Mouse (Mus musculus) kidney, embryonic 16.5 days (tissue): ENCODE measurements around the gene Mrpl19. TPM values are rescaled to one million over a fixed set of nuclear protein-coding genes. Genes with fewer than 3 reads are reported as not detected.

Experiments
- ATAC-seq: fragments of 200-750 bp; cut with Nextera tagmentation; 2 replicates; pipeline ENCODE4 v1.8.0; 2017; ENCODE audit warnings: moderate TSS enrichment; ENCODE audit not compliant: low FRiP score, low TSS enrichment
- H3K27ac ChIP-seq: fragments of 300-500 bp; sonication (generic); 2 replicates; pipeline ENCODE4 v1.5.1; 2014; ENCODE audit warnings: low read length
- H3K27me3 ChIP-seq: fragments of 300-500 bp; sonication (generic); 2 replicates; pipeline ENCODE4 v1.6.1; 2014; ENCODE audit warnings: low read length, control low read depth, mixed read lengths; ENCODE audit not compliant: insufficient read depth
- H3K36me3 ChIP-seq: fragments of 300-500 bp; sonication (generic); 2 replicates; pipeline ENCODE4 v1.6.1; 2014; ENCODE audit warnings: low read length, control low read depth, mixed read lengths; ENCODE audit not compliant: insufficient read depth
- H3K4me1 ChIP-seq: fragments of 300-500 bp; sonication (generic); 2 replicates; pipeline ENCODE4 v1.6.1; 2014; ENCODE audit warnings: low read length, control low read depth, mixed read lengths; ENCODE audit not compliant: insufficient read depth
- H3K4me2 ChIP-seq: fragments of 300-500 bp; sonication (generic); replicated peaks from 2 replicates; pipeline ENCODE4 v1.6.1; 2014; ENCODE audit warnings: low read depth, low read length
- H3K4me3 ChIP-seq: fragments of 300-500 bp; sonication (generic); 2 replicates; pipeline ENCODE4 v1.5.1; 2014; ENCODE audit warnings: mild to moderate bottlenecking, low read length
- H3K9ac ChIP-seq: fragments of 300-500 bp; sonication (generic); replicated peaks from 2 replicates; pipeline ENCODE4 v1.6.1; 2014; ENCODE audit warnings: low read length
- H3K9me3 ChIP-seq: fragments of 300-500 bp; sonication (generic); 2 replicates; pipeline ENCODE4 v1.6.1; 2016; ENCODE audit warnings: low read length, control low read depth
- WGBS: fragments of 180-500 bp; shearing (Covaris S2); extraction: QIAGEN DNeasy Blood & Tissue Kit; methylation state at CpG from one replicate; pipeline ENCODE4 v1.1.7; 2014; 5-methylcytosine and 5-hydroxymethylcytosine counted together
- polyA plus RNA-seq: library from polyadenylated mRNA; unstranded; fragments of >200 nt; fragmentation: Nextera tagmentation; extraction: Ambion mirVana; gene quantifications from 2 replicates; pipeline ENCODE4 v1.2.1, GENCODE M21; 2015

The Mrpl19 gene
- 49.2 and 57.1 TPM in 2 replicates for polyA plus RNA-seq

GRCm38 (mm10) chr6:81965296-81966067 is at the start of gene Mrpl19:
Gene Mrpl19, minus strand, starts transcription at chr6:81965958.
- H3K9ac ChIP-seq = peak within 1 kb of the TSS; percentile 93
- H3K9me3 ChIP-seq = no peaks in the 10 kb centered on the region
- no peaks in the 10 kb centered on the region for H3K27me3 ChIP-seq
- H3K4me1 ChIP-seq = peaks cover 9% of the 10 kb centered on the region
- peak within 1 kb of the TSS; percentile 68; the same call in 1 of the 2 replicates for H3K27ac ChIP-seq
- H3K4me3 ChIP-seq = peak within 1 kb of the TSS; percentile 97
- peak; percentile 97 for ATAC-seq
- H3K36me3 ChIP-seq = peaks cover 32% of the 10 kb centered on the region
- peak within 1 kb of the TSS; percentile 78 for H3K4me2 ChIP-seq
- WGBS = under 1% methylated on average over 44 of the region's 44 CpGs

- H3K4me2 ChIP-seq = no peak overlapping the region
- no peaks in the 10 kb centered on the region for H3K4me1 ChIP-seq
Observed at GRCm38 (mm10) chr6:82012392-82012791, 46.6 kb upstream of the Mrpl19 start.

GRCm38 (mm10) chr6:81990049-81990810 is 24.5 kb upstream of the Mrpl19 start:
- Histone ChIP-seq H3K4me2 (peak overlapping the region; percentile 16; the same call in 1 of the 2 replicates), H3K4me3 (no peak overlapping the region), H3K27ac (peak overlapping the region; percentile 53), H3K9ac (peak overlapping the region; percentile 40; the same call in 1 of the 2 replicates), H3K36me3 (no peaks in the 10 kb centered on the region), H3K9me3 (no peaks in the 10 kb centered on the region), H3K27me3 (no peaks in the 10 kb centered on the region), H3K4me1 (peaks cover 29% of the 10 kb centered on the region)
- no peak for ATAC-seq
- WGBS = 30% methylated on average over 20 of the region's 20 CpGs

More at GRCm38 (mm10) chr6:82012392-82012791, 46.6 kb upstream of the Mrpl19 start:
- Histone ChIP-seq H3K9me3 (no peaks in the 10 kb centered on the region), H3K36me3 (no peaks in the 10 kb centered on the region), H3K9ac (no peak overlapping the region), H3K27ac (no peak overlapping the region), H3K4me3 (no peak overlapping the region), H3K27me3 (no peaks in the 10 kb centered on the region)
- WGBS = 65% methylated on average over 1 of the region's 1 CpGs
- no peak for ATAC-seq

GRCm38 (mm10) chr6:81988341-81988740 is 22.6 kb upstream of the Mrpl19 start:
- Histone ChIP-seq H3K4me1 (peaks cover 29% of the 10 kb centered on the region), H3K27me3 (no peaks in the 10 kb centered on the region), H3K9ac (no peak overlapping the region), H3K4me3 (no peak overlapping the region), H3K4me2 (no peak overlapping the region), H3K9me3 (no peaks in the 10 kb centered on the region), H3K27ac (no peak overlapping the region; the same call in 1 of the 2 replicates), H3K36me3 (no peaks in the 10 kb centered on the region)
- no peak for ATAC-seq
- WGBS = 93% methylated on average over 5 of the region's 5 CpGs

GRCm38 (mm10) chr6:81987580-81987979 is 21.8 kb upstream of the Mrpl19 start:
- H3K9me3 ChIP-seq = no peaks in the 10 kb centered on the region
- H3K4me1 ChIP-seq = peaks cover 29% of the 10 kb centered on the region
- no peaks in the 10 kb centered on the region for H3K27me3 ChIP-seq
- peak overlapping the region; percentile 44 for H3K9ac ChIP-seq
- peak overlapping the region; percentile 79 for H3K27ac ChIP-seq
- WGBS = 26% methylated on average over 3 of the region's 3 CpGs
- no peaks in the 10 kb centered on the region for H3K36me3 ChIP-seq
- peak; percentile 39 for ATAC-seq
- H3K4me2 ChIP-seq = no peak overlapping the region
- no peak overlapping the region for H3K4me3 ChIP-seq

- Histone ChIP-seq H3K27ac (peak overlapping the region; percentile 79), H3K9ac (peak overlapping the region; percentile 44)
- peak; percentile 84 for ATAC-seq
Observed at GRCm38 (mm10) chr6:81987010-81987409, 21.3 kb upstream of the Mrpl19 start.

GRCm38 (mm10) chr6:81986599-81986998 is 20.8 kb upstream of the Mrpl19 start:
- H3K4me3 ChIP-seq = no peak overlapping the region
- no peaks in the 10 kb centered on the region for H3K36me3 ChIP-seq
- ATAC-seq = peak; percentile 2; the same call in 1 of the 2 replicates
- H3K27me3 ChIP-seq = no peaks in the 10 kb centered on the region
- H3K4me1 ChIP-seq = peaks cover 29% of the 10 kb centered on the region
- no peak overlapping the region for H3K27ac ChIP-seq
- H3K9me3 ChIP-seq = no peaks in the 10 kb centered on the region
- no peak overlapping the region for H3K4me2 ChIP-seq
- 34% methylated on average over 5 of the region's 5 CpGs for WGBS
- no peak overlapping the region for H3K9ac ChIP-seq

More at GRCm38 (mm10) chr6:81987010-81987409, 21.3 kb upstream of the Mrpl19 start:
- Histone ChIP-seq H3K4me2 (no peak overlapping the region), H3K9me3 (no peaks in the 10 kb centered on the region), H3K27me3 (no peaks in the 10 kb centered on the region), H3K4me1 (peaks cover 29% of the 10 kb centered on the region), H3K36me3 (no peaks in the 10 kb centered on the region), H3K4me3 (no peak overlapping the region)
- WGBS = under 1% methylated on average over 9 of the region's 9 CpGs

- no peaks in the 10 kb centered on the region for H3K27me3 ChIP-seq
- H3K9me3 ChIP-seq = no peaks in the 10 kb centered on the region
- ATAC-seq = no peak
- no peaks in the 10 kb centered on the region for H3K36me3 ChIP-seq
- no peak overlapping the region for H3K4me2 ChIP-seq
- H3K9ac ChIP-seq = no peak overlapping the region
- 90% methylated on average over 8 of the region's 8 CpGs for WGBS
- H3K4me3 ChIP-seq = no peak overlapping the region
- H3K4me1 ChIP-seq = peaks cover 29% of the 10 kb centered on the region
- no peak overlapping the region for H3K27ac ChIP-seq
Observed at GRCm38 (mm10) chr6:81986171-81986570, 20.4 kb upstream of the Mrpl19 start.

- H3K27ac ChIP-seq = no peak overlapping the region
- no peak for ATAC-seq
- H3K4me1 ChIP-seq = no peaks in the 10 kb centered on the region
- H3K9me3 ChIP-seq = no peaks in the 10 kb centered on the region
- H3K4me2 ChIP-seq = no peak overlapping the region
- H3K36me3 ChIP-seq = no peaks in the 10 kb centered on the region
- WGBS = 85% methylated on average over 4 of the region's 4 CpGs
- H3K9ac ChIP-seq = no peak overlapping the region
- H3K4me3 ChIP-seq = no peak overlapping the region
- H3K27me3 ChIP-seq = no peaks in the 10 kb centered on the region
Observed at GRCm38 (mm10) chr6:81979286-81979685, 13.5 kb upstream of the Mrpl19 start.
